Mouse (Mus musculus): ENCODE measurements around the gene Gse1. TPM values are rescaled to one million over a fixed set of nuclear protein-coding genes. Genes with fewer than 3 reads are reported as not detected.
A peak's percentile ranks its signal among the peaks of the same experiment; 100 is the strongest.

Gene Gse1
- polyA plus RNA-seq, 1 experiment from 2014 or later, result 24.0 TPM

GRCm38 (mm10) chr8:120335262-120336086 is 107.2 kb downstream of the Gse1 start:
- Histone ChIP-seq H3K9ac (peak overlapping the region; percentile 45), H3K4me2 (peak overlapping the region; percentile 44), H3K27me3 (peaks cover 6% of the 10 kb centered on the region), H3K36me3 (ENCODE audit: poor library complexity, severe bottlenecking) (no peaks in the 10 kb centered on the region), H3K9me3 (replicated peaks) (no peaks in the 10 kb centered on the region), H3K4me3 (0 out of 2 replicates have a peak overlapping the region, but pooled peaks have one; percentile 0), H3K27ac (peak overlapping the region; percentile 97), H3K4me1 (peaks cover 59% of the 10 kb centered on the region)
- under 1% methylated on average over 17 of the region's 17 CpGs for WGBS
- peak; percentile 78 for ATAC-seq

DNA sequence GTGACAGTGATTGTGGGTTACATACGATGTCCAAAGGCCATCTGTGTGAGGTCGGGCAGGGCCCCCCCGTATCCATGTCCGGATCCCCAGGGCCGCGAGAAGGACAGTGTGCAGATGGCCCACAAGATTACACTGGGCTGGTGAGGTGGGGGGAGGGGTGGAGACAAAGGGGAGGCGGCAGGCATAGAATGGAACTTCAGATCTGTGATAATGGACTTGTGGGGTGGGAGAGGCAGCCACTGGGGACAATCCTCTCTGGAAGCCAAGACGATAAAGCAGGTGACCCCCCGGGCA is 107.8 kb downstream of the Gse1 start:
- H3K36me3 ChIP-seq (ENCODE audit: poor library complexity, severe bottlenecking), result no peaks in the 10 kb centered on the region
- H3K9me3 ChIP-seq (replicated peaks), result no peaks in the 10 kb centered on the region
- WGBS, result 1% methylated on average over 9 of the region's 9 CpGs
- no peak overlapping the region for H3K4me3 ChIP-seq
- peak overlapping the region; percentile 97 for H3K27ac ChIP-seq
- H3K9ac ChIP-seq, result peak overlapping the region; percentile 45
- peaks cover 6% of the 10 kb centered on the region for H3K27me3 ChIP-seq
- peak; percentile 54 for ATAC-seq
- H3K4me2 ChIP-seq, result peak overlapping the region; percentile 44
- H3K4me1 ChIP-seq, result peaks cover 64% of the 10 kb centered on the region

GRCm38 (mm10) chr8:120336909-120337555 is 108.8 kb downstream of the Gse1 start:
- no peaks in the 10 kb centered on the region for H3K36me3 ChIP-seq (ENCODE audit: poor library complexity, severe bottlenecking)
- peaks cover 74% of the 10 kb centered on the region for H3K4me1 ChIP-seq
- no peak overlapping the region for H3K4me3 ChIP-seq
- H3K27me3 ChIP-seq, result peaks cover 6% of the 10 kb centered on the region
- ATAC-seq, result no peak
- H3K4me2 ChIP-seq, result no peak overlapping the region
- H3K9ac ChIP-seq, result no peak overlapping the region
- no peaks in the 10 kb centered on the region for H3K9me3 ChIP-seq (replicated peaks)
- peak overlapping the region; percentile 97 for H3K27ac ChIP-seq
- WGBS, result 34% methylated on average over 5 of the region's 5 CpGs

DNA sequence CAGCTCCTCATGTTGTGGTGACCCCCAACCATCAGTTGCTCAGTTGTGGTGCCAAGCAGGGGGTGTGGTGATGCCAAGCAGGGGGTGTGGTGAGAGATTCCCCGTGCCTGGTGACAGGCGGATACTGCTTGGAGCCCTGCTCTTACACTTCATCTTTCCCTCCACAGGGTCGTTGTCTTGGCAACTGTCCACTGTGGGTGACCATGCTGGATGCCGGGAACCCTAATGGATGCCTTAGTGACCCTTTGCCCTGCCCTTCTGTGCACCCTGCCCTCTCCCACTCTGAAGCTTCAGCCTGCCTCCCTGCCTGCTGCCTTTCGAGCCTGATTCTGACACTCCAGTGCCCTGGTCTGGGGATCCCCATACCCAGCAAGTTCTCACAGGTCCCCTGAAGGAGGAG is 109.4 kb downstream of the Gse1 start:
- Histone ChIP-seq H3K4me3 (no peak overlapping the region), H3K4me1 (peaks cover 77% of the 10 kb centered on the region), H3K9ac (no peak overlapping the region), H3K36me3 (ENCODE audit: poor library complexity, severe bottlenecking) (no peaks in the 10 kb centered on the region), H3K9me3 (replicated peaks) (no peaks in the 10 kb centered on the region), H3K27ac (no peak overlapping the region), H3K27me3 (peaks cover 6% of the 10 kb centered on the region), H3K4me2 (no peak overlapping the region)
- WGBS, result 61% methylated on average over 5 of the region's 5 CpGs
- ATAC-seq, result no peak

DNA sequence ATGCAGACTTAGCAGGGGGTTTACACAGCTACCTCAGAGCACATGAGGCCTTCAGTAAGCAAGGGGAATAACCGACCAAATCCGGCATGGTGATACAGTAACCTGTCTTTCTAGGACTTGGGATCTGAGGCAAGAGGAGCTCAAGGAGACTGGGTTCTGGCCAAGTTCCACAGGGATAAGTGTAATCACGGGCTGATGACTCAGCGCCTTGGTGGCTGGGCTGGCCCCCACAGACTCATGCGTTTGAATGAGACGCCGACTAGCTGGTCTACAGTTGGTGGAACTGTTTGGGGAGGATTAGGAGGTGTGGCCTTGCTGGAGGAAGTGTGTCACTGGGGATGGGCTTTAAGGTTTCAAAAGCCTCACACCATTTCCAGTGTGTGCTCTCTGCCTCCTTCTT is 110.4 kb downstream of the Gse1 start:
- Histone ChIP-seq H3K36me3 (ENCODE audit: poor library complexity, severe bottlenecking) (no peaks in the 10 kb centered on the region), H3K9ac (no peak overlapping the region), H3K9me3 (replicated peaks) (no peaks in the 10 kb centered on the region), H3K4me1 (peaks cover 83% of the 10 kb centered on the region), H3K27me3 (peaks cover 6% of the 10 kb centered on the region; the same call in 1 of the 2 replicates), H3K4me3 (no peak overlapping the region), H3K4me2 (no peak overlapping the region), H3K27ac (no peak overlapping the region)
- WGBS, result 91% methylated on average over 7 of the region's 7 CpGs
- no peak for ATAC-seq

- no peak overlapping the region for H3K4me3 ChIP-seq
- H3K4me1 ChIP-seq, result peaks cover 88% of the 10 kb centered on the region
- no peak overlapping the region for H3K9ac ChIP-seq
- ATAC-seq, result no peak
- H3K36me3 ChIP-seq (ENCODE audit: poor library complexity, severe bottlenecking), result no peaks in the 10 kb centered on the region
- H3K27ac ChIP-seq, result no peak overlapping the region
- WGBS, result 36% methylated on average over 7 of the region's 8 CpGs
- no peaks in the 10 kb centered on the region for H3K9me3 ChIP-seq (replicated peaks)
- H3K27me3 ChIP-seq, result peaks cover 6% of the 10 kb centered on the region; the same call in 1 of the 2 replicates
- H3K4me2 ChIP-seq, result no peak overlapping the region
Observed at GRCm38 (mm10) chr8:120339743-120340142, 111.5 kb downstream of the Gse1 start.

DNA sequence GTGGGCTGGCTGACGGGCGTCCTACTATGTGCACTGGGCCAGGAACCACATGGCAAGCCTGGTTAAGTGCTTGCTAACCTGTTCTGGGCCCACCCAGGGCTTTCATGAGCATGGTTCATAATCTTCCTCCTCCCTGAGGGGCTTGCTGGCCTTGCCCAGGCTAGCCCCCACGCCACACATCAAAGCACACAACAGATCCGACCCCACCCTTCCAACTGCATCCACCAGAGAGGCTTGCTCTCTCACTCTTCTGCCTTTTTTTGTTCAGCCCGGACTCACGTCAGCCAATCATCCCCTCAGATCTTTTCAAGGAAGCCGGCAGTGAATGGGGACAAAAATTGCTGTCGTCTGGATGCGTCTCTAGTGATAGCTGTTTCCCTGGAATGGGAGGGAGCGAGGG is 112.9 kb downstream of the Gse1 start:
- peak overlapping the region; percentile 32 for H3K27ac ChIP-seq
- H3K36me3 ChIP-seq (ENCODE audit: poor library complexity, severe bottlenecking), result no peaks in the 10 kb centered on the region
- H3K27me3 ChIP-seq, result peaks cover 6% of the 10 kb centered on the region; the same call in 1 of the 2 replicates
- H3K9me3 ChIP-seq (replicated peaks), result no peaks in the 10 kb centered on the region
- H3K9ac ChIP-seq, result 0 out of 2 replicates have a peak overlapping the region, but pooled peaks have one; percentile 27
- whole genome bisulfite sequencing, result 35% methylated on average over 10 of the region's 10 CpGs
- no peak for ATAC-seq
- no peak overlapping the region for H3K4me2 ChIP-seq
- H3K4me3 ChIP-seq, result no peak overlapping the region
- H3K4me1 ChIP-seq, result peaks cover 88% of the 10 kb centered on the region

DNA sequence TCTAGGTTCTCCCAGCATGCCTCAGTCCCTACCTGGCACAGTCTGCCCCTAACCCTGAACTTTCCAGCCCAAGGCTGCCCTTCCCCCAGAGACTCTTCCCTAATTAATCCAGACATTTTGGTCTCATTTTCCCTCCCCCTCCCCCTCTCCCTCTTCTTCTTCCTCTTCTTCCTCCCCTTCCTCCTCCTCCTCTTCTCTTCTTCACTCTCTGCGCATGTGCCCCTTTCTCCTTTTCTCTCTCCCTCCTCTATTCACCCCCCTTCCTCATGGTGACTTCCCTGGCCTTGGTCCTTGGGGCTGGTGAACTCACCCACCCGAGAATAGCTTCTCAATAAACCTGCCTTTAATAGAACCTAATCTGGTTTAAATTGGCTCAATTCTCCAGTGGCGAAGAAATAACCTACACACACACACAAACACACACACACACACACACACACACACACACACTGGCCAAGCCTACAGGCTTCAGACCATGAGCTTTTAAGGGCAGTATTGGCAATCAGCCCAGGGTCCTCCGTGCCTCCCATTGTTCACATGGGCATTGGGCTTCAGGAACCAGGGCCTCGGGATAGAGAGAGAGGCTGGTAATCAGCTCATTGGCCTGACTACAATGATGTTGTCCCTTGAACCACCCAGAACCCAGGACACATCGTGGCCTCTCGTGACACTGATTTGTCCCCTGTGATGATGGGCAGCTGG is 114.7 kb downstream of the Gse1 start:
- H3K9me3 ChIP-seq (replicated peaks), result no peaks in the 10 kb centered on the region
- H3K4me1 ChIP-seq, result peaks cover 90% of the 10 kb centered on the region
- ATAC-seq, result no peak
- WGBS, result 18% methylated on average over 7 of the region's 7 CpGs
- no peaks in the 10 kb centered on the region for H3K27me3 ChIP-seq
- peak overlapping the region; percentile 80 for H3K27ac ChIP-seq
- H3K4me2 ChIP-seq, result no peak overlapping the region
- peak overlapping the region; percentile 12; the same call in 1 of the 2 replicates for H3K9ac ChIP-seq
- no peak overlapping the region for H3K4me3 ChIP-seq
- H3K36me3 ChIP-seq (ENCODE audit: poor library complexity, severe bottlenecking), result no peaks in the 10 kb centered on the region

GRCm38 (mm10) chr8:120343582-120343981 is 115.3 kb downstream of the Gse1 start:
- Histone ChIP-seq H3K4me1 (peaks cover 95% of the 10 kb centered on the region), H3K4me3 (no peak overlapping the region), H3K4me2 (no peak overlapping the region), H3K9me3 (replicated peaks) (no peaks in the 10 kb centered on the region), H3K36me3 (ENCODE audit: poor library complexity, severe bottlenecking) (no peaks in the 10 kb centered on the region), H3K27me3 (no peaks in the 10 kb centered on the region), H3K27ac (peak overlapping the region; percentile 80), H3K9ac (peak overlapping the region; percentile 12; the same call in 1 of the 2 replicates)
- WGBS, result 44% methylated on average over 12 of the region's 12 CpGs
- ATAC-seq, result no peak

DNA sequence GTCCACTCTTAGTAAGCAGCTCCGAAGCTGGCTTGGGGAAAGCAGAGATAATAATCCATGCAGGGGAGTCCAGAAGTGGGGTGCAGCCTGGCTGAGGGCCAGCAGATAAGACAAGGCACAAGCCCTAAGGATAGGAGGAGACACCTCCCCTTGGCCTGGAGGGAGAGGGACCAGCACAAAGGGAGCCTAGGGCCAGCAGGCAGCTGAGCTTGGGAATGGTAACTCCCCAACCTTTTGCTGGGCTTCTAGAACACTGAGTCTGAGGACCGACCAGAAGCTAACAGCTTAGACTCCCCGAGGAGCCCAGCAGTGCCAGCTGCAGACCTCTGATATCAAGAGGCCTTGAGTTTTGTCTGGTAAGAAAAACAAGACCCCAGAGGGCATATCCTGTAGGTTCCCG is 115.9 kb downstream of the Gse1 start:
- no peaks in the 10 kb centered on the region for H3K27me3 ChIP-seq
- H3K4me3 ChIP-seq, result no peak overlapping the region
- ATAC-seq, result no peak
- H3K4me1 ChIP-seq, result peaks cover 99% of the 10 kb centered on the region
- H3K9me3 ChIP-seq (replicated peaks), result no peaks in the 10 kb centered on the region
- H3K9ac ChIP-seq, result no peak overlapping the region
- WGBS, result 24% methylated on average over 4 of the region's 4 CpGs
- no peaks in the 10 kb centered on the region for H3K36me3 ChIP-seq (ENCODE audit: poor library complexity, severe bottlenecking)
- H3K27ac ChIP-seq, result peak overlapping the region; percentile 80
- no peak overlapping the region for H3K4me2 ChIP-seq

DNA sequence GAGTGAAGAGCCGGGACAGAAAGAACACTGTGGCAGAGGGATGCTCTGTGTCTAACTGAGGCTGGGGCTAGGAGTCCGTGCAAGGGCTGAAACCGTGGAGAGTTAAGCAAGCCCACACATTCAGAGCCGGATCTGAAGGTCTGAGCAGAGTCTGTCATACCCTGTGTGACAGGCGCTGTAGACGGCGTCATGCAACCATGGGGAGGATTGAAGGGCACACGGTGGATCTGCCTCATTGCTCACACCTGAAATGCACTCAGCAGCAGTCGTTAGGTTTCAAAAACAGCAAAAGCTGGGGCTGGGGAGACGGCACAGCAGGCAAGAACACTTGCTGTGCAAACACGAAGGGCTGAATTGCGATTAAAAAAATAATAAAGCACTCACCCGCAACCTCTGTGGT is 116.3 kb downstream of the Gse1 start:
- no peaks in the 10 kb centered on the region for H3K36me3 ChIP-seq (ENCODE audit: poor library complexity, severe bottlenecking)
- WGBS, result 22% methylated on average over 13 of the region's 13 CpGs
- ATAC-seq, result no peak

More for the DNA sequence above, 116.3 kb downstream of the Gse1 start:
- peak overlapping the region; percentile 80 for H3K27ac ChIP-seq
- no peaks in the 10 kb centered on the region for H3K9me3 ChIP-seq (replicated peaks)
- H3K4me2 ChIP-seq, result no peak overlapping the region
- no peak overlapping the region for H3K9ac ChIP-seq
- H3K27me3 ChIP-seq, result 0 out of 2 replicates have a peak, but pooled peaks cover 2% of the 10 kb centered on the region
- peaks cover 99% of the 10 kb centered on the region for H3K4me1 ChIP-seq
- no peak overlapping the region for H3K4me3 ChIP-seq
